Mouse (Mus musculus) layer of hippocampus, adult 2 months (tissue): ENCODE data around the gene Spsb4. TPM values are rescaled to one million over a fixed set of nuclear protein-coding genes. Genes with fewer than 3 reads are reported as not detected.
"Not testable (repeated sequence)": the region's sequence is repeated elsewhere in the genome, so short reads cannot be mapped to it uniquely, and the experiment has no call there.

ENCODE experiments used
- DNase-seq, 2 experiments: peaks; one replicate each; pipeline ENCODE4 v3.0.0; 2022; ENCODE audit warnings: low spot score in 2 of 2
- H3K27ac ChIP-seq: fragments of 200-600 bp; 2 replicates; pipeline ENCODE4 v1.8.1; 2022
- H3K4me3 ChIP-seq: fragments of 200-600 bp; 2 replicates; pipeline ENCODE4 v1.8.1; 2022; ENCODE audit warnings: mild to moderate bottlenecking
- CTCF ChIP-seq: fragments of 200-600 bp; conservative IDR thresholded peaks from 2 replicates; pipeline ENCODE4 v1.8.1; 2022; ENCODE audit warnings: antibody characterized with exemption, mild to moderate bottlenecking, moderate library complexity
- total RNA-seq, 2 experiments: library from RNA; stranded (reverse); gene quantifications; 2 replicates each; pipeline ENCODE4 v1.2.3; 2021

Spsb4 gene
- total RNA-seq, 2 experiments from 2014 or later = 4.9 to 5.1 TPM

GRCm38 (mm10) chr9:96947171-96947570 is 71.5 kb downstream of the Spsb4 start:
- no peak for DNase-seq
- no peak overlapping the region for H3K4me3 ChIP-seq
- no peak for TF ChIP-seq CTCF
- no peak overlapping the region for H3K27ac ChIP-seq

- Histone ChIP-seq H3K27ac (no peak overlapping the region), H3K4me3 (no peak overlapping the region)
- no peak for TF ChIP-seq CTCF
- no peak for DNase-seq
Observed at GRCm38 (mm10) chr9:96944517-96944916, 74.1 kb downstream of the Spsb4 start.

- TF ChIP-seq CTCF = peak; percentile 48
- no peak overlapping the region for H3K4me3 ChIP-seq
- DNase-seq = no peak
- H3K27ac ChIP-seq = no peak overlapping the region
Observed at GRCm38 (mm10) chr9:96942975-96943374, 75.7 kb downstream of the Spsb4 start.

- no peak for TF ChIP-seq CTCF
- DNase-seq = no peak
- no peak overlapping the region for H3K27ac ChIP-seq
- H3K4me3 ChIP-seq = no peak overlapping the region
Observed at GRCm38 (mm10) chr9:96938887-96939286, 79.8 kb downstream of the Spsb4 start.

- H3K27ac ChIP-seq, DNase-seq, H3K4me3 ChIP-seq: not testable (repeated sequence)
Observed at GRCm38 (mm10) chr9:96936427-96936826, 82.2 kb downstream of the Spsb4 start.

GRCm38 (mm10) chr9:96935556-96936300 is 82.9 kb downstream of the Spsb4 start:
- no peak for DNase-seq
- H3K27ac ChIP-seq = no peak overlapping the region
- no peak for TF ChIP-seq CTCF
- H3K4me3 ChIP-seq = no peak overlapping the region

- no peak for TF ChIP-seq CTCF
- H3K4me3 ChIP-seq = no peak overlapping the region
- H3K27ac ChIP-seq = no peak overlapping the region
- DNase-seq = no peak
Observed at GRCm38 (mm10) chr9:96934816-96935215, 83.8 kb downstream of the Spsb4 start.

- H3K4me3 ChIP-seq = no peak overlapping the region
- no peak overlapping the region for H3K27ac ChIP-seq
- TF ChIP-seq CTCF = no peak
- DNase-seq = no peak
Observed at GRCm38 (mm10) chr9:96932751-96933150, 85.9 kb downstream of the Spsb4 start.

GRCm38 (mm10) chr9:96923577-96924316 is 94.9 kb downstream of the Spsb4 start:
- no peak overlapping the region for H3K27ac ChIP-seq
- no peak overlapping the region for H3K4me3 ChIP-seq
- no peak for TF ChIP-seq CTCF
- DNase-seq = no peak

GRCm38 (mm10) chr9:96923119-96923518 is 95.5 kb downstream of the Spsb4 start:
- Histone ChIP-seq H3K27ac (no peak overlapping the region), H3K4me3 (no peak overlapping the region)
- DNase-seq = no peak
- TF ChIP-seq CTCF = no peak

- H3K27ac ChIP-seq = no peak overlapping the region
- peak; percentile 95 to 99 for DNase-seq
- no peak overlapping the region for H3K4me3 ChIP-seq
- peak; percentile 98 for TF ChIP-seq CTCF
Observed at GRCm38 (mm10) chr9:96916620-96917538, 101.8 kb downstream of the Spsb4 start.

- H3K4me3 ChIP-seq = no peak overlapping the region
- TF ChIP-seq CTCF = no peak
- H3K27ac ChIP-seq = no peak overlapping the region
- DNase-seq = no peak
Observed at GRCm38 (mm10) chr9:96916076-96916475, 102.6 kb downstream of the Spsb4 start.

GRCm38 (mm10) chr9:96914851-96915250 is 103.8 kb downstream of the Spsb4 start:
- no peak for DNase-seq
- Histone ChIP-seq H3K4me3 (no peak overlapping the region), H3K27ac (no peak overlapping the region)
- no peak for TF ChIP-seq CTCF
